In genomic region chr3:116461053-116461452, GRCm38 (mm10) we compare ENCODE assay signal across 30 mouse cellular contexts.
"Had no signal": no experiment of that assay in that cellular context is flagged by ENCODE, and none has a peak within 500 bp of the region (broad histone marks: within the 10 kb centered on the region; RNA-seq: fewer than 3 reads in every experiment).

No protein-coding gene starts in this region.

- H3K9me3 ChIP-seq: heart, embryonic 12.5 days; hindbrain, embryonic 10.5 days; hindbrain, embryonic 12.5 days; hindbrain, embryonic 13.5 days; intestine, embryonic 15.5 days; kidney, embryonic 15.5 days had no signal

- H3K36me3 ChIP-seq: heart, embryonic 10.5 days; heart, embryonic 12.5 days; heart, embryonic 13.5 days; heart, embryonic 15.5 days; hindbrain, embryonic 10.5 days; hindbrain, embryonic 12.5 days; hindbrain, embryonic 13.5 days; hindbrain, embryonic 15.5 days; intestine, embryonic 15.5 days; kidney, embryonic 15.5 days had no signal

- H3K27me3 ChIP-seq: heart, embryonic 12.5 days; heart, embryonic 13.5 days; heart, embryonic 15.5 days; hindbrain, embryonic 12.5 days; hindbrain, embryonic 13.5 days; hindbrain, embryonic 15.5 days; intestine, embryonic 15.5 days; kidney, embryonic 15.5 days had no signal

- H3K4me3 ChIP-seq: heart, embryonic 10.5 days; heart, embryonic 12.5 days; heart, embryonic 13.5 days; heart, embryonic 15.5 days; hindbrain, embryonic 10.5 days; hindbrain, embryonic 12.5 days; hindbrain, embryonic 13.5 days; hindbrain, embryonic 15.5 days; intestine, embryonic 15.5 days; kidney, embryonic 15.5 days; layer of hippocampus, adult 2 months had no signal

- H3K27ac ChIP-seq: heart, embryonic 10.5 days; heart, embryonic 13.5 days; heart, embryonic 15.5 days; hindbrain, embryonic 10.5 days; hindbrain, embryonic 12.5 days; hindbrain, embryonic 13.5 days; hindbrain, embryonic 14.5 days; hindbrain, embryonic 15.5 days; hindbrain, postnatal 0 days; intestine, embryonic 15.5 days; kidney, embryonic 15.5 days; kidney, postnatal 0 days; layer of hippocampus, adult 2 months had no signal

- H3K9ac ChIP-seq: heart, embryonic 12.5 days; heart, embryonic 13.5 days; heart, embryonic 15.5 days; hindbrain, embryonic 12.5 days; hindbrain, embryonic 13.5 days; hindbrain, embryonic 14.5 days; hindbrain, embryonic 15.5 days; intestine, embryonic 15.5 days; kidney, embryonic 15.5 days had no signal

- DNase-seq: heart, postnatal 10 days; heart, postnatal 14 days; heart, postnatal 36 days; heart, postnatal 4 days; kidney, adult 11 months; kidney, adult 18-20 months; kidney, adult 2 months; kidney, adult 8-10 months; kidney, adult 9 months; kidney, postnatal 10 days; kidney, postnatal 14 days; kidney, postnatal 25 days; kidney, postnatal 36 days; kidney, postnatal 4 days; layer of hippocampus, adult 9-11 months; layer of hippocampus, postnatal 36 days had no signal

- H3K4me1 ChIP-seq: heart, embryonic 13.5 days; heart, embryonic 15.5 days; hindbrain, embryonic 10.5 days; hindbrain, embryonic 12.5 days; hindbrain, embryonic 13.5 days; hindbrain, embryonic 15.5 days; intestine, embryonic 15.5 days; kidney, embryonic 15.5 days had no signal
